9 mouse cellular contexts compared by ENCODE assay signal in the genomic region with DNA sequence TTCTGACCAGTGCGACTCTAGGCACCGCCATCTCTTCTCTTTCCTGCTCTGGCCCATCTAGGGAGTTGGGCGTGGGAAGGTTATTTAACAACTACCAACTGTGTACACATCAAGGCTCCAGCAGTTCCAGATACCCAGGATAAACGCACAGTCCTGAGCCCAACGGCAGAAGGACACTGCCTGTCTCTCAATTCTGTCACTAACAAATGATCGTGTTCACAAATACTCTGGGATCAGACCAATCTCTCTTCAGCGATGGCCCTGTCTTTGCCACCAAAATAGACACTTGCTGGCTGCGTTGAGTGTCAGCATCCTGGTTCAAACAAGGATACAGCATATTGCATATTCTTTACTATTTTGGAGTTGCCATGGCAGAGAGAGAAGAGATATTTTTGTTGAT.
DNase-seq lines count a peak whose midpoint lies in the region; ATAC-seq lines count a peak whose summit lies in the region.
"Had no signal": no experiment of that assay in that cellular context is flagged by ENCODE, and none has a peak within 500 bp of the region (broad histone marks: within the 10 kb centered on the region; RNA-seq: fewer than 3 reads in every experiment).

No protein-coding gene starts in this region.

- H3K27me3 ChIP-seq in hindbrain, embryonic 15.5 days: no peaks in the 10 kb centered on the region
- no peaks in the 10 kb centered on the region for H3K27me3 ChIP-seq in hindbrain, embryonic 10.5 days (ENCODE audit: insufficient read depth, poor library complexity, severe bottlenecking)
- H3K27me3 ChIP-seq in heart, embryonic 12.5 days (replicated peaks): no peaks in the 10 kb centered on the region
- H3K27me3 ChIP-seq: limb, embryonic 13.5 days had no signal

- ATAC-seq in hindbrain, embryonic 15.5 days (ENCODE audit: low FRiP score, low read depth): no peak
- ATAC-seq in heart, embryonic 12.5 days (ENCODE audit: insufficient number of reproducible peaks, low FRiP score): 0 out of 2 replicates have a peak, but pooled peaks have one; percentile 22
- 0 out of 2 replicates have a peak, but pooled peaks have one; percentile 7 for ATAC-seq in megakaryocyte, adult 5-6 weeks (ENCODE audit: poor library complexity, severe bottlenecking)

- no peak overlapping the region for H3K4me2 ChIP-seq in hindbrain, embryonic 15.5 days
- 0 out of 2 replicates have a peak overlapping the region, but pooled peaks have one; percentile 4 for H3K4me2 ChIP-seq in heart, embryonic 12.5 days
- H3K4me2 ChIP-seq: limb, embryonic 13.5 days had no signal

- H3K9ac ChIP-seq in hindbrain, embryonic 15.5 days: no peak overlapping the region
- no peak overlapping the region for H3K9ac ChIP-seq in heart, embryonic 12.5 days
- H3K9ac ChIP-seq: limb, embryonic 13.5 days had no signal

- no peaks in the 10 kb centered on the region for H3K9me3 ChIP-seq in hindbrain, embryonic 15.5 days
- H3K9me3 ChIP-seq in hindbrain, embryonic 10.5 days: no peaks in the 10 kb centered on the region
- H3K9me3 ChIP-seq in heart, embryonic 12.5 days (replicated peaks): no peaks in the 10 kb centered on the region
- H3K9me3 ChIP-seq: limb, embryonic 13.5 days had no signal

- no peak overlapping the region for H3K4me3 ChIP-seq in hindbrain, embryonic 15.5 days
- H3K4me3 ChIP-seq in hindbrain, embryonic 10.5 days: no peak overlapping the region
- no peak overlapping the region for H3K4me3 ChIP-seq in heart, embryonic 12.5 days
- H3K4me3 ChIP-seq: limb, embryonic 13.5 days had no signal

- 73% methylated on average over 8 of the region's 8 CpGs for WGBS in hindbrain, embryonic 15.5 days
- 69% methylated on average over 8 of the region's 8 CpGs for WGBS in hindbrain, embryonic 10.5 days
- WGBS in heart, embryonic 12.5 days: 37% methylated on average over 8 of the region's 8 CpGs

- H3K36me3 ChIP-seq in hindbrain, embryonic 15.5 days: no peaks in the 10 kb centered on the region
- H3K36me3 ChIP-seq in hindbrain, embryonic 10.5 days: no peaks in the 10 kb centered on the region
- H3K36me3 ChIP-seq in heart, embryonic 12.5 days: no peaks in the 10 kb centered on the region
- H3K36me3 ChIP-seq: limb, embryonic 13.5 days had no signal

- no peaks in the 10 kb centered on the region for H3K4me1 ChIP-seq in hindbrain, embryonic 15.5 days (replicated peaks)
- 0 out of 2 replicates have a peak, but pooled peaks cover 5% of the 10 kb centered on the region for H3K4me1 ChIP-seq in hindbrain, embryonic 10.5 days (replicated peaks)
- peaks cover 20% of the 10 kb centered on the region for H3K4me1 ChIP-seq in heart, embryonic 12.5 days (replicated peaks)

- DNase-seq in hindbrain, embryonic 10.5 days (ENCODE audit: low spot score): no peak
- DNase-seq in brain, adult 2 months (ENCODE audit: low read depth, low spot score): peak; percentile 50
- no peak for DNase-seq in cerebellum, postnatal 36 days
- no peak for DNase-seq in spleen, postnatal 4 days (ENCODE audit: low spot score in 2 of 2)
- no peak for DNase-seq in thymus, postnatal 14 days

- 0 out of 2 replicates have a peak overlapping the region, but pooled peaks have one; percentile 5 for H3K27ac ChIP-seq in hindbrain, embryonic 15.5 days (replicated peaks)
- H3K27ac ChIP-seq in hindbrain, embryonic 10.5 days: no peak overlapping the region
- peak overlapping the region; percentile 70 for H3K27ac ChIP-seq in heart, embryonic 12.5 days (ENCODE audit: poor library complexity, severe bottlenecking)
- H3K27ac ChIP-seq: limb, embryonic 13.5 days had no signal
